19 mouse cellular contexts compared by ENCODE assay signal in the genomic region with DNA sequence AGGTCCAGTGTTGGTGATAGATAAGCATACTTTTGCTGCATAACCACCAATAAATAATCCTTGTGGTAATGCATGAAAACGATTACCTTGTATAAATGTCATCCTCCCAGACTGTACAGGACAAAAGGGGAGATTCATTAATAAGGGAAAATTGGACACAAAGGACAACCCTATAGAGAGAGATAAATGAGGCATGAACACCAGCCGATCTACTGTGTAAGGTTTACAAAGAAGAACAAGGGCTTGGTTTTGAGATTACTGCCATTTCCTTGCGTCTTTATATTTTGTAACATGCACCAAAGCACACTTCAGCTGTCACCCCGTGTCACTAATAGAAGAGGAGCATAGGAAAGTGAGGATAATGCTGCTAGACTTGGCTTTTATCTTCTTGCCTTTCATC.
DNase-seq lines count a peak whose midpoint lies in the region; ATAC-seq lines count a peak whose summit lies in the region.
"Had no signal": no experiment of that assay in that cellular context is flagged by ENCODE, and none has a peak within 500 bp of the region (broad histone marks: within the 10 kb centered on the region; RNA-seq: fewer than 3 reads in every experiment).

No protein-coding gene starts in this region.

- peaks cover 8% of the 10 kb centered on the region; the same call in 1 of the 2 replicates for H3K4me1 ChIP-seq in forebrain, embryonic 14.5 days (ENCODE audit: control insufficient read depth, insufficient read depth, low read length)
- H3K4me1 ChIP-seq in forebrain, embryonic 10.5 days = peaks cover 11% of the 10 kb centered on the region
- H3K4me1 ChIP-seq in midbrain, embryonic 14.5 days (ENCODE audit: control insufficient read depth, insufficient read depth, low read length) = no peaks in the 10 kb centered on the region
- no peaks in the 10 kb centered on the region for H3K4me1 ChIP-seq in midbrain, embryonic 16.5 days (ENCODE audit: control insufficient read depth, insufficient read depth, low read length)
- H3K4me1 ChIP-seq: embryonic facial prominence, embryonic 13.5 days; embryonic facial prominence, embryonic 15.5 days had no signal

- H3K9ac ChIP-seq in forebrain, embryonic 14.5 days (ENCODE audit: low read length) = no peak overlapping the region
- H3K9ac ChIP-seq in midbrain, embryonic 14.5 days (replicated peaks; ENCODE audit: low read length) = no peak overlapping the region
- H3K9ac ChIP-seq in midbrain, embryonic 16.5 days (ENCODE audit: low read depth, low read length) = no peak overlapping the region
- H3K9ac ChIP-seq: embryonic facial prominence, embryonic 13.5 days; embryonic facial prominence, embryonic 15.5 days had no signal

- no peaks in the 10 kb centered on the region for H3K27me3 ChIP-seq in forebrain, embryonic 14.5 days (replicated peaks; ENCODE audit: control insufficient read depth, insufficient read depth, low read length)
- peaks cover 1% of the 10 kb centered on the region; the same call in 1 of the 2 replicates for H3K27me3 ChIP-seq in forebrain, embryonic 10.5 days (ENCODE audit: poor library complexity, severe bottlenecking)
- 0 out of 2 replicates have a peak, but pooled peaks cover 3% of the 10 kb centered on the region for H3K27me3 ChIP-seq in midbrain, embryonic 14.5 days (ENCODE audit: control insufficient read depth, insufficient read depth, low read length)
- no peaks in the 10 kb centered on the region for H3K27me3 ChIP-seq in midbrain, embryonic 16.5 days (ENCODE audit: control insufficient read depth, insufficient read depth, low read depth, low read length)
- H3K27me3 ChIP-seq: embryonic facial prominence, embryonic 13.5 days; embryonic facial prominence, embryonic 15.5 days had no signal

- no peak overlapping the region for H3K4me3 ChIP-seq in forebrain, embryonic 14.5 days (ENCODE audit: low read depth, low read length)
- H3K4me3 ChIP-seq in forebrain, embryonic 10.5 days = no peak overlapping the region
- no peak overlapping the region for H3K4me3 ChIP-seq in midbrain, embryonic 14.5 days (replicated peaks; ENCODE audit: low read depth, low read length)
- H3K4me3 ChIP-seq in midbrain, embryonic 16.5 days (ENCODE audit: low read depth, low read length) = no peak overlapping the region
- H3K4me3 ChIP-seq: embryonic facial prominence, embryonic 13.5 days; embryonic facial prominence, embryonic 15.5 days; erythroblast, embryonic 14.5 days had no signal

- H3K9me3 ChIP-seq in forebrain, embryonic 14.5 days (replicated peaks; ENCODE audit: control insufficient read depth, low read length) = no peaks in the 10 kb centered on the region
- H3K9me3 ChIP-seq in forebrain, embryonic 10.5 days = no peaks in the 10 kb centered on the region
- 0 out of 2 replicates have a peak, but pooled peaks cover 3% of the 10 kb centered on the region for H3K9me3 ChIP-seq in midbrain, embryonic 14.5 days (ENCODE audit: control insufficient read depth, low read length)
- 0 out of 2 replicates have a peak, but pooled peaks cover 6% of the 10 kb centered on the region for H3K9me3 ChIP-seq in midbrain, embryonic 16.5 days (replicated peaks; ENCODE audit: control insufficient read depth, low read length, poor library complexity, severe bottlenecking)
- H3K9me3 ChIP-seq: embryonic facial prominence, embryonic 13.5 days; embryonic facial prominence, embryonic 15.5 days had no signal

- no peak overlapping the region for H3K4me2 ChIP-seq in forebrain, embryonic 14.5 days (ENCODE audit: low read length)
- no peak overlapping the region for H3K4me2 ChIP-seq in midbrain, embryonic 14.5 days (ENCODE audit: low read length)
- no peak overlapping the region for H3K4me2 ChIP-seq in midbrain, embryonic 16.5 days (ENCODE audit: low read length)
- H3K4me2 ChIP-seq: embryonic facial prominence, embryonic 13.5 days; embryonic facial prominence, embryonic 15.5 days had no signal

- ATAC-seq in forebrain, embryonic 14.5 days = peak; percentile 34; the same call in 1 of the 2 replicates
- no peak for ATAC-seq in midbrain, embryonic 14.5 days (ENCODE audit: low FRiP score, low TSS enrichment)
- no peak; the same call in 1 of the 2 replicates for ATAC-seq in midbrain, embryonic 16.5 days

- H3K27ac ChIP-seq in forebrain, embryonic 14.5 days (ENCODE audit: low read depth, low read length) = no peak overlapping the region
- no peak overlapping the region for H3K27ac ChIP-seq in forebrain, embryonic 10.5 days
- no peak overlapping the region for H3K27ac ChIP-seq in midbrain, embryonic 14.5 days (replicated peaks; ENCODE audit: low read depth, low read length)
- H3K27ac ChIP-seq in midbrain, embryonic 16.5 days (ENCODE audit: low read length) = no peak overlapping the region
- H3K27ac ChIP-seq: embryonic facial prominence, embryonic 13.5 days; embryonic facial prominence, embryonic 15.5 days had no signal

- 12% methylated on average over 4 of the region's 4 CpGs for WGBS in forebrain, embryonic 14.5 days
- 47% methylated on average over 4 of the region's 4 CpGs for WGBS in forebrain, embryonic 10.5 days
- WGBS in midbrain, embryonic 14.5 days = 28% methylated on average over 4 of the region's 4 CpGs
- WGBS in midbrain, embryonic 16.5 days = 20% methylated on average over 4 of the region's 4 CpGs

- DNase-seq in forebrain, embryonic 14.5 days (ENCODE audit: low spot score) = no peak
- no peak for DNase-seq in forebrain, embryonic 10.5 days (ENCODE audit: extremely low spot score, low spot score)
- DNase-seq in midbrain, embryonic 14.5 days = peak; percentile 21
- peak; percentile 77 for DNase-seq in retina, embryonic 14.5 days (ENCODE audit: low spot score)
- DNase-seq in retina, postnatal 1 day = peak; percentile 80
- DNase-seq in cerebellum, postnatal 25 days = no peak
- DNase-seq: adrenal gland, adult 8-10 months; adrenal gland, postnatal 14 days; adrenal gland, postnatal 36 days; cerebellum, adult 11-12 months; cerebellum, adult 2 months; cerebellum, adult 9-10 months; cerebellum, postnatal 10 days; cerebellum, postnatal 36 days; embryo, embryonic 11 days had no signal

- H3K36me3 ChIP-seq in forebrain, embryonic 14.5 days (ENCODE audit: control insufficient read depth, insufficient read depth, low read length) = no peaks in the 10 kb centered on the region
- H3K36me3 ChIP-seq in forebrain, embryonic 10.5 days (replicated peaks) = no peaks in the 10 kb centered on the region
- no peaks in the 10 kb centered on the region for H3K36me3 ChIP-seq in midbrain, embryonic 14.5 days (ENCODE audit: control insufficient read depth, insufficient read depth, low read length)
- H3K36me3 ChIP-seq in midbrain, embryonic 16.5 days (ENCODE audit: control insufficient read depth, insufficient read depth, low read length) = no peaks in the 10 kb centered on the region
- H3K36me3 ChIP-seq: embryonic facial prominence, embryonic 13.5 days; embryonic facial prominence, embryonic 15.5 days had no signal

Comparison
In these comparisons a context has a peak if more than half of its experiments do, and no peak if none do; other contexts are left out.
1. DNase-seq: peak in midbrain, embryonic 14.5 days (single experiment), retina, embryonic 14.5 days (single experiment) and retina, postnatal 1 day (single experiment); none in forebrain, embryonic 14.5 days (single experiment), forebrain, embryonic 10.5 days (single experiment) and cerebellum, postnatal 25 days (0 of 2).